Mouse (Mus musculus) v-Abl transformed pro-B cells (cell line): ENCODE data around the gene Insig2.

Experiments used
- in situ Hi-C, 2 experiments: fragments of 400-800 bp; cut with MboI; formaldehyde crosslinking; loops; one replicate each; pipeline ENCODE4 v1.15.1; 2025; ENCODE audit not compliant: unreplicated experiment in 2 of 2

Insig2 gene

GRCm38 (mm10) chr1:121327344-121328192 is 4.8 kb downstream of the Insig2 start:
- in situ Hi-C loops = loop anchor here in 1 of 2 experiments (10.0 kb wide), 2 partner anchors 97 to 247 kb away; no protein-coding TSS in a partner anchor

GRCm38 (mm10) chr1:121326591-121327343 is 5.6 kb downstream of the Insig2 start:
- in situ Hi-C loops = loop anchor here in 1 of 2 experiments (10.0 kb wide), 2 partner anchors 98 to 248 kb away; no protein-coding TSS in a partner anchor

- in situ Hi-C loops = loop anchor here in 1 of 2 experiments (10.0 kb wide), 2 partner anchors 101 to 251 kb away; no protein-coding TSS in a partner anchor
Observed at GRCm38 (mm10) chr1:121323501-121323900, 8.9 kb downstream of the Insig2 start.

GRCm38 (mm10) chr1:121314766-121315428 is 17.5 kb downstream of the Insig2 start:
- in situ Hi-C loops = no loop called here

GRCm38 (mm10) chr1:121313181-121313580 is 19.2 kb downstream of the Insig2 start:
- in situ Hi-C loops = no loop called here

GRCm38 (mm10) chr1:121312326-121312725 is 20.1 kb downstream of the Insig2 start:
- in situ Hi-C loops = no loop called here

GRCm38 (mm10) chr1:121296717-121297255 is 35.6 kb downstream of the Insig2 start:
- in situ Hi-C loops = no loop called here

GRCm38 (mm10) chr1:121293571-121293970 is 38.8 kb downstream of the Insig2 start:
- in situ Hi-C loops = no loop called here

GRCm38 (mm10) chr1:121290841-121291240 is 41.5 kb downstream of the Insig2 start:
- in situ Hi-C loops = no loop called here

GRCm38 (mm10) chr1:121290340-121290739 is 42.0 kb downstream of the Insig2 start:
- in situ Hi-C loops = no loop called here

- in situ Hi-C loops = no loop called here
Observed at GRCm38 (mm10) chr1:121284197-121284596, 48.2 kb downstream of the Insig2 start.

- in situ Hi-C loops = no loop called here
Observed at GRCm38 (mm10) chr1:121280501-121280900, 51.9 kb downstream of the Insig2 start.

- in situ Hi-C loops = no loop called here
Observed at GRCm38 (mm10) chr1:121278370-121278769, 54.0 kb downstream of the Insig2 start.

GRCm38 (mm10) chr1:121277466-121277865 is 54.9 kb downstream of the Insig2 start:
- in situ Hi-C loops = no loop called here

GRCm38 (mm10) chr1:121275961-121276506 is 56.4 kb downstream of the Insig2 start:
- in situ Hi-C loops = no loop called here

GRCm38 (mm10) chr1:121260171-121260741 is 72.1 kb downstream of the Insig2 start:
- in situ Hi-C loops = no loop called here
